Mouse (Mus musculus): ENCODE results near the gene Foxred1. TPM values are rescaled to one million over a fixed set of nuclear protein-coding genes. Genes with fewer than 3 reads are reported as not detected.

The Foxred1 gene
- polyA plus RNA-seq, 1 experiment = 24.6 TPM

GRCm38 (mm10) chr9:35194048-35194447 is 16.8 kb downstream of the Foxred1 start:
- H3K4me1 ChIP-seq (ENCODE audit: control insufficient read depth, insufficient read depth, low read length) = peaks cover 9% of the 10 kb centered on the region
- no peak for TF ChIP-seq POLR2A (IDR thresholded peaks at IDR 0.05; ENCODE audit: borderline replicate concordance, low read depth, low read length)
- no peak overlapping the region for H3K27ac ChIP-seq (ENCODE audit: insufficient read depth, low read depth, low read length)
- H3K4me3 ChIP-seq (ENCODE audit: insufficient read depth, low read length) = no peak overlapping the region

GRCm38 (mm10) chr9:35192983-35193542 is 17.8 kb downstream of the Foxred1 start:
- Histone ChIP-seq H3K4me3 (ENCODE audit: insufficient read depth, low read length) (no peak overlapping the region), H3K4me1 (ENCODE audit: control insufficient read depth, insufficient read depth, low read length) (peaks cover 3% of the 10 kb centered on the region), H3K27ac (ENCODE audit: insufficient read depth, low read depth, low read length) (no peak overlapping the region)
- TF ChIP-seq POLR2A (IDR thresholded peaks at IDR 0.05; ENCODE audit: borderline replicate concordance, low read depth, low read length) = no peak
- TF ChIP-seq CTCF (IDR thresholded peaks at IDR 0.05; ENCODE audit: low read depth, low read length) = no peak

- H3K4me3 ChIP-seq (ENCODE audit: insufficient read depth, low read length) = no peak overlapping the region
- H3K4me1 ChIP-seq (ENCODE audit: control insufficient read depth, insufficient read depth, low read length) = peaks cover 14% of the 10 kb centered on the region
- no peak overlapping the region for H3K27ac ChIP-seq (ENCODE audit: insufficient read depth, low read depth, low read length)
- TF ChIP-seq POLR2A (IDR thresholded peaks at IDR 0.05; ENCODE audit: borderline replicate concordance, low read depth, low read length) (no peak), CTCF (IDR thresholded peaks at IDR 0.05; ENCODE audit: low read depth, low read length) (no peak)
These were observed 22.2 kb downstream of the Foxred1 start for GRCm38 (mm10) chr9:35188700-35189099.

- no peak overlapping the region for H3K27ac ChIP-seq (ENCODE audit: insufficient read depth, low read depth, low read length)
- TF ChIP-seq CTCF (IDR thresholded peaks at IDR 0.05; ENCODE audit: low read depth, low read length) (no peak), POLR2A (IDR thresholded peaks at IDR 0.05; ENCODE audit: borderline replicate concordance, low read depth, low read length) (no peak)
- H3K4me3 ChIP-seq (ENCODE audit: insufficient read depth, low read length) = no peak overlapping the region
- peaks cover 15% of the 10 kb centered on the region for H3K4me1 ChIP-seq (ENCODE audit: control insufficient read depth, insufficient read depth, low read length)
These were observed 23.4 kb downstream of the Foxred1 start for GRCm38 (mm10) chr9:35187351-35187903.

GRCm38 (mm10) chr9:35186430-35186829 is 24.4 kb downstream of the Foxred1 start:
- TF ChIP-seq CTCF (IDR thresholded peaks at IDR 0.05; ENCODE audit: low read depth, low read length) = no peak
- no peak for TF ChIP-seq POLR2A (IDR thresholded peaks at IDR 0.05; ENCODE audit: borderline replicate concordance, low read depth, low read length)
- no peak overlapping the region for H3K4me3 ChIP-seq (ENCODE audit: insufficient read depth, low read length)
- no peak overlapping the region for H3K27ac ChIP-seq (ENCODE audit: insufficient read depth, low read depth, low read length)
- peaks cover 21% of the 10 kb centered on the region for H3K4me1 ChIP-seq (ENCODE audit: control insufficient read depth, insufficient read depth, low read length)

GRCm38 (mm10) chr9:35183359-35183758 is 27.5 kb downstream of the Foxred1 start:
- H3K4me1 ChIP-seq (ENCODE audit: control insufficient read depth, insufficient read depth, low read length) = peaks cover 21% of the 10 kb centered on the region
- peak overlapping the region; percentile 60 for H3K27ac ChIP-seq (ENCODE audit: insufficient read depth, low read depth, low read length)
- TF ChIP-seq CTCF (IDR thresholded peaks at IDR 0.05; ENCODE audit: low read depth, low read length) = no peak
- TF ChIP-seq POLR2A (IDR thresholded peaks at IDR 0.05; ENCODE audit: borderline replicate concordance, low read depth, low read length) = no peak
- H3K4me3 ChIP-seq (ENCODE audit: insufficient read depth, low read length) = no peak overlapping the region

GRCm38 (mm10) chr9:35182832-35183231 is 28.0 kb downstream of the Foxred1 start:
- TF ChIP-seq POLR2A (IDR thresholded peaks at IDR 0.05; ENCODE audit: borderline replicate concordance, low read depth, low read length) = no peak
- TF ChIP-seq CTCF (IDR thresholded peaks at IDR 0.05; ENCODE audit: low read depth, low read length) = no peak
- Histone ChIP-seq H3K4me1 (ENCODE audit: control insufficient read depth, insufficient read depth, low read length) (peaks cover 23% of the 10 kb centered on the region), H3K4me3 (ENCODE audit: insufficient read depth, low read length) (no peak overlapping the region), H3K27ac (ENCODE audit: insufficient read depth, low read depth, low read length) (peak overlapping the region; percentile 60)

GRCm38 (mm10) chr9:35176124-35176659 is 34.7 kb downstream of the Foxred1 start:
- Histone ChIP-seq H3K4me1 (ENCODE audit: control insufficient read depth, insufficient read depth, low read length) (peaks cover 13% of the 10 kb centered on the region), H3K27ac (ENCODE audit: insufficient read depth, low read depth, low read length) (no peak overlapping the region), H3K4me3 (ENCODE audit: insufficient read depth, low read length) (peak overlapping the region; percentile 82)
- TF ChIP-seq POLR2A (IDR thresholded peaks at IDR 0.05; ENCODE audit: borderline replicate concordance, low read depth, low read length) (no peak), CTCF (IDR thresholded peaks at IDR 0.05; ENCODE audit: low read depth, low read length) (no peak)

- Histone ChIP-seq H3K4me1 (ENCODE audit: control insufficient read depth, insufficient read depth, low read length) (peaks cover 13% of the 10 kb centered on the region), H3K27ac (ENCODE audit: insufficient read depth, low read depth, low read length) (peak within 1 kb of the TSS; percentile 73), H3K4me3 (ENCODE audit: insufficient read depth, low read length) (peak within 1 kb of the TSS; percentile 82)
- TF ChIP-seq CTCF (IDR thresholded peaks at IDR 0.05; ENCODE audit: low read depth, low read length) = no peak
- no peak for TF ChIP-seq POLR2A (IDR thresholded peaks at IDR 0.05; ENCODE audit: borderline replicate concordance, low read depth, low read length)
These were observed 35.4 kb downstream of the Foxred1 start, which contains the start of gene Dcps for GRCm38 (mm10) chr9:35175251-35176123. TSS of gene Dcps (minus strand) at chr9:35176061.

All from bone marrow macrophage, adult 2 months (primary cell).